Mouse (Mus musculus) forebrain, embryonic 14.5 days (tissue): ENCODE measurements around the gene Stx3. TPM values are rescaled to one million over a fixed set of nuclear protein-coding genes. Genes with fewer than 3 reads are reported as not detected.

Source experiments
- ATAC-seq: fragments of 200-750 bp; cut with Nextera tagmentation; 2 replicates; pipeline ENCODE4 v1.8.0; 2017; ENCODE audit warnings: mild to moderate bottlenecking, moderate library complexity
- DNase-seq: peaks from one replicate; pipeline ENCODE4 v3.0.0-alpha.2; 2015; ENCODE audit warnings: low spot score
- H3K27ac ChIP-seq: fragments of 300-500 bp; sonication (generic); 2 replicates; pipeline ENCODE4 v1.5.1; 2014; ENCODE audit warnings: low read depth, mild to moderate bottlenecking, control low read depth, low read length, moderate library complexity
- H3K27me3 ChIP-seq: fragments of 300-500 bp; sonication (generic); replicated peaks from 2 replicates; pipeline ENCODE4 v1.6.1; 2014; ENCODE audit warnings: low read length, control low read depth, mixed read lengths; ENCODE audit not compliant: control insufficient read depth, insufficient read depth
- H3K36me3 ChIP-seq: fragments of 300-500 bp; sonication (generic); 2 replicates; pipeline ENCODE4 v1.6.1; 2014; ENCODE audit warnings: low read length, control low read depth; ENCODE audit not compliant: control insufficient read depth, insufficient read depth
- H3K4me1 ChIP-seq: fragments of 300-500 bp; sonication (generic); 2 replicates; pipeline ENCODE4 v1.6.1; 2014; ENCODE audit warnings: antibody characterized with exemption, low read length, control low read depth; ENCODE audit not compliant: control insufficient read depth, insufficient read depth
- H3K4me2 ChIP-seq: fragments of 300-500 bp; sonication (generic); 2 replicates; pipeline ENCODE4 v1.6.1; 2014; ENCODE audit warnings: mild to moderate bottlenecking, control low read depth, low read length
- H3K4me3 ChIP-seq: fragments of 300-500 bp; sonication (generic); 2 replicates; pipeline ENCODE4 v1.5.1; 2014; ENCODE audit warnings: low read depth, low read length, control low read depth
- H3K9ac ChIP-seq: fragments of 300-500 bp; sonication (generic); 2 replicates; pipeline ENCODE4 v1.6.1; 2014; ENCODE audit warnings: mild to moderate bottlenecking, low read length, control low read depth, moderate library complexity
- H3K9me3 ChIP-seq: fragments of 300-500 bp; sonication (generic); replicated peaks from 2 replicates; pipeline ENCODE4 v1.6.1; 2016; ENCODE audit warnings: low read length, control low read depth, mixed read lengths; ENCODE audit not compliant: control insufficient read depth
- WGBS: fragments of 180-500 bp; shearing (Covaris S2); extraction: QIAGEN DNeasy Blood & Tissue Kit; methylation state at CpG from one replicate; pipeline ENCODE4 v1.1.7; 2014; 5-methylcytosine and 5-hydroxymethylcytosine counted together
- polyA plus RNA-seq: library from polyadenylated mRNA; unstranded; fragments of >200 nt; fragmentation: Nextera tagmentation; extraction: Ambion mirVana; gene quantifications from 2 replicates; pipeline ENCODE4 v1.2.1, GENCODE M21; 2014

Gene Stx3
- polyA plus RNA-seq, 1 experiment from 2014 or later = 11.8 TPM

DNA sequence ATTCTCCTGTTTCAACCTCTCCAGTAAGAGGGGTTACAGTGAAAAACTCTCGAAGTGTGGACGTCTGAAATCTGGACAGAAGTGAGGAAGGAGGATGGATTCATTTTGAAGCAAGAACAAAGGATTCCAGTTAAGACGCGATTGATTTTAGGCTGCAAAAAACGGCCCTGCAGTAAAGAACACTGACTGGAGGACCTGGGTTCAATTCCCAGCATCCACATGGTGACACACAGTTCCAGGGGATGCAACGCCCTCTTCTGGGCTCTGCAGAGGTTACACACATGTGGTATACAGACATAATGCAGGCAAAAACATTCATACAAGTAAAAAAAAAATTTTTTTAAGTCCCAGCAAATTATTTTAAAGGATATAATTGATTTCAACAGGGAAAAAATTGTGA lies 1.0 kb upstream of the Stx3 start:
- DNase-seq = peak; percentile 1
- Histone ChIP-seq H3K4me1 (0 out of 2 replicates have a peak, but pooled peaks cover 8% of the 10 kb centered on the region), H3K9me3 (no peaks in the 10 kb centered on the region), H3K36me3 (no peaks in the 10 kb centered on the region), H3K4me2 (peak overlapping the region; percentile 97), H3K9ac (no peak overlapping the region), H3K27me3 (peaks cover 26% of the 10 kb centered on the region), H3K27ac (no peak overlapping the region), H3K4me3 (peak overlapping the region; percentile 66; the same call in 1 of the 2 replicates)
- ATAC-seq = no peak
- 29% methylated on average over 6 of the region's 6 CpGs for WGBS

DNA sequence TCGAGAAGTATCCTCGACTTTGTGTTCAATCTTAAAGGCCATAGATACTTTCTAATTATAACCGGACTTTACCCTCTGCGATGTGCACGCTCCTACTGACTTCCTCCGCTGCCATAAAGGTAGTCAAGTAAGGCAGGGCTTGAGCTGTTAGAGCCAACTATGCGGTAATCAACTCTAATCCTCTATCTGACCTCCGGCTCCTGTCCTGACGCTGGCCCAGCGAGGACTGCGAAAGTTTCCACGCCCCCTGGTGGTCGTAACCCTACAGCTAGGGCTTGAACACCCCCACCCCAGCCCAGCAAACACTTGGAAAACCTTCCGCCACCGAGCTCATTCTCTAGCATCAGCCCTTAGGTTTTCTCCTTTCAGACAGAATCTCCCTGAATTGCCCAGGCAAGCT lies 597 bp upstream of the Stx3 start:
- DNase-seq (peak; percentile 82), ATAC-seq (peak; percentile 71)
- Histone ChIP-seq H3K4me3 (peak overlapping the region; percentile 66), H3K36me3 (no peaks in the 10 kb centered on the region), H3K9me3 (no peaks in the 10 kb centered on the region), H3K4me1 (0 out of 2 replicates have a peak, but pooled peaks cover 8% of the 10 kb centered on the region), H3K9ac (no peak overlapping the region), H3K27me3 (peaks cover 26% of the 10 kb centered on the region), H3K4me2 (peak overlapping the region; percentile 97), H3K27ac (no peak overlapping the region)
- WGBS = 1% methylated on average over 15 of the region's 15 CpGs

- Histone ChIP-seq H3K4me1 (0 out of 2 replicates have a peak, but pooled peaks cover 8% of the 10 kb centered on the region), H3K27me3 (peaks cover 26% of the 10 kb centered on the region), H3K9me3 (no peaks in the 10 kb centered on the region), H3K4me3 (peak overlapping the region; percentile 66), H3K9ac (peak overlapping the region; percentile 68), H3K4me2 (peak overlapping the region; percentile 97), H3K36me3 (no peaks in the 10 kb centered on the region), H3K27ac (no peak overlapping the region)
- DNase-seq (peak; percentile 16), ATAC-seq (peak; percentile 73)
- under 1% methylated on average over 67 of the region's 83 CpGs for WGBS
These were observed 732 bp downstream of the Stx3 start for GRCm38 (mm10) chr19:11818199-11819142.

GRCm38 (mm10) chr19:11817586-11817985 lies 1.6 kb downstream of the Stx3 start:
- Histone ChIP-seq H3K4me1 (0 out of 2 replicates have a peak, but pooled peaks cover 8% of the 10 kb centered on the region), H3K4me2 (peak overlapping the region; percentile 97), H3K9me3 (no peaks in the 10 kb centered on the region), H3K36me3 (no peaks in the 10 kb centered on the region), H3K27ac (no peak overlapping the region), H3K4me3 (peak overlapping the region; percentile 66), H3K9ac (no peak overlapping the region), H3K27me3 (peaks cover 26% of the 10 kb centered on the region)
- ATAC-seq (no peak), DNase-seq (peak; percentile 11)
- WGBS = 12% methylated on average over 5 of the region's 5 CpGs

- 0 out of 2 replicates have a peak, but pooled peaks cover 8% of the 10 kb centered on the region for H3K4me1 ChIP-seq
- H3K27me3 ChIP-seq = peaks cover 26% of the 10 kb centered on the region
- no peak overlapping the region for H3K4me2 ChIP-seq
- no peak overlapping the region for H3K27ac ChIP-seq
- no peak overlapping the region for H3K4me3 ChIP-seq
- DNase-seq (no peak), ATAC-seq (no peak)
- WGBS = 63% methylated on average over 6 of the region's 6 CpGs
- no peaks in the 10 kb centered on the region for H3K36me3 ChIP-seq
- no peaks in the 10 kb centered on the region for H3K9me3 ChIP-seq
- H3K9ac ChIP-seq = no peak overlapping the region
These were observed 2.5 kb downstream of the Stx3 start for GRCm38 (mm10) chr19:11816706-11817105.

- 0 out of 2 replicates have a peak, but pooled peaks cover 5% of the 10 kb centered on the region for H3K4me1 ChIP-seq
- peaks cover 21% of the 10 kb centered on the region for H3K27me3 ChIP-seq
- no peak overlapping the region for H3K27ac ChIP-seq
- H3K4me3 ChIP-seq = no peak overlapping the region
- DNase-seq (no peak), ATAC-seq (no peak)
- WGBS = 84% methylated on average over 6 of the region's 6 CpGs
- H3K36me3 ChIP-seq = no peaks in the 10 kb centered on the region
- H3K4me2 ChIP-seq = no peak overlapping the region
- H3K9ac ChIP-seq = no peak overlapping the region
- H3K9me3 ChIP-seq = no peaks in the 10 kb centered on the region
These were observed 4.4 kb downstream of the Stx3 start for GRCm38 (mm10) chr19:11814742-11815333.

- DNase-seq (no peak), ATAC-seq (no peak)
- Histone ChIP-seq H3K9me3 (no peaks in the 10 kb centered on the region), H3K27me3 (peaks cover 12% of the 10 kb centered on the region; the same call in 1 of the 2 replicates), H3K4me2 (no peak overlapping the region), H3K9ac (no peak overlapping the region), H3K27ac (no peak overlapping the region), H3K4me3 (no peak overlapping the region), H3K36me3 (no peaks in the 10 kb centered on the region), H3K4me1 (no peaks in the 10 kb centered on the region)
- WGBS = 3% methylated on average over 8 of the region's 8 CpGs
These were observed 5.6 kb downstream of the Stx3 start for GRCm38 (mm10) chr19:11813649-11814048.

DNA sequence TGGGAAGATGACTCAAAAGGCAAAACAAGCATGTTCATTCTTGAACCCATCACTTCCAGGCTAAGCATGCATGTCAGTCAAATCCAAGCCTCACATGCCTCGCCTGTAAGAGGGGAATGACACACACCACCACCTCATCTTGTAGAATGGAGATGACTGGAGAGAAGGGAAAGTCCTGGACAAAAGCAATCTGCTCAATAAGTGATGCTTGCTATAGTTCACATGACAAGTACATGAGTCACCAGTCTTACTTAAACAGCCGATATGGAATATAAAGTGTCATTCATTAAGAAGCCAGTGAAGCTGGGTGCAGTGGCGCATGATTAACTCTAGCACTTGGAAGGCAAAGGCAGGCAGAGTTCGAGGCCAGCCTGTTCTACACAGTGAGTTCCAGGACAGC lies 6.1 kb downstream of the Stx3 start:
- Histone ChIP-seq H3K27ac (no peak overlapping the region), H3K4me1 (no peaks in the 10 kb centered on the region), H3K36me3 (no peaks in the 10 kb centered on the region), H3K4me2 (no peak overlapping the region), H3K4me3 (no peak overlapping the region), H3K9me3 (no peaks in the 10 kb centered on the region), H3K27me3 (peaks cover 7% of the 10 kb centered on the region; the same call in 1 of the 2 replicates), H3K9ac (no peak overlapping the region)
- WGBS = 54% methylated on average over 4 of the region's 4 CpGs
- DNase-seq (no peak), ATAC-seq (no peak)
